ENCODE assay signal across 12 mouse cellular contexts in genomic region chr11:76382711-76383324, GRCm38 (mm10). TPM values are rescaled to one million over a fixed set of nuclear protein-coding genes. Genes with fewer than 3 reads are reported as not detected.
DNase-seq lines count a peak whose midpoint lies in the region; ATAC-seq lines count a peak whose summit lies in the region.
"Had no signal": no experiment of that assay in that cellular context is flagged by ENCODE, and none has a peak within 500 bp of the region (broad histone marks: within the 10 kb centered on the region; RNA-seq: fewer than 3 reads in every experiment).

No protein-coding gene starts in this region.

- no peaks in the 10 kb centered on the region for H3K9me3 ChIP-seq in neural tube, embryonic 15.5 days (replicated peaks)
- H3K9me3 ChIP-seq in intestine, embryonic 14.5 days (ENCODE audit: control insufficient read depth, low read length): no peaks in the 10 kb centered on the region
- H3K9me3 ChIP-seq in midbrain, embryonic 14.5 days (ENCODE audit: control insufficient read depth, low read length): no peaks in the 10 kb centered on the region

- ATAC-seq in neural tube, embryonic 15.5 days (ENCODE audit: low FRiP score): no peak
- no peak for ATAC-seq in intestine, embryonic 14.5 days (replicated peaks; ENCODE audit: low FRiP score, low TSS enrichment, low read depth)
- no peak for ATAC-seq in midbrain, embryonic 14.5 days (ENCODE audit: low FRiP score, low TSS enrichment)

- H3K4me1 ChIP-seq in neural tube, embryonic 15.5 days: peaks cover 27% of the 10 kb centered on the region
- H3K4me1 ChIP-seq in intestine, embryonic 14.5 days (replicated peaks; ENCODE audit: control insufficient read depth, insufficient read depth, low read length): peaks cover 20% of the 10 kb centered on the region
- H3K4me1 ChIP-seq in midbrain, embryonic 14.5 days (ENCODE audit: control insufficient read depth, insufficient read depth, low read length): peaks cover 6% of the 10 kb centered on the region

- H3K36me3 ChIP-seq in neural tube, embryonic 15.5 days: no peaks in the 10 kb centered on the region
- no peaks in the 10 kb centered on the region for H3K36me3 ChIP-seq in intestine, embryonic 14.5 days (ENCODE audit: control insufficient read depth, insufficient read depth, low read length)
- H3K36me3 ChIP-seq in midbrain, embryonic 14.5 days (ENCODE audit: control insufficient read depth, insufficient read depth, low read length): no peaks in the 10 kb centered on the region

- no peak overlapping the region for H3K27ac ChIP-seq in neural tube, embryonic 15.5 days (replicated peaks)
- H3K27ac ChIP-seq in intestine, embryonic 14.5 days (ENCODE audit: low read depth): peak overlapping the region; percentile 82
- 0 out of 2 replicates have a peak overlapping the region, but pooled peaks have one; percentile 49 for H3K27ac ChIP-seq in midbrain, embryonic 14.5 days (replicated peaks; ENCODE audit: low read depth, low read length)

- no peaks in the 10 kb centered on the region for H3K27me3 ChIP-seq in neural tube, embryonic 15.5 days (replicated peaks)
- H3K27me3 ChIP-seq in intestine, embryonic 14.5 days (replicated peaks; ENCODE audit: control insufficient read depth, insufficient read depth, low read length): no peaks in the 10 kb centered on the region
- H3K27me3 ChIP-seq in midbrain, embryonic 14.5 days (ENCODE audit: control insufficient read depth, insufficient read depth, low read length): no peaks in the 10 kb centered on the region

- intact Hi-C loops in heart, postnatal 10 days (cut with DNase I): no loop called here

- DNase-seq in neural tube, embryonic 10.5 days (ENCODE audit: extremely low spot score, low spot score): peak; percentile 32
- DNase-seq in intestine, embryonic 14.5 days (ENCODE audit: low spot score): no peak
- peak; percentile 38 for DNase-seq in midbrain, embryonic 14.5 days
- no peak for DNase-seq in heart, postnatal 10 days
- no peak for DNase-seq in adrenal gland, postnatal 10 days
- DNase-seq in kidney, postnatal 14 days: no peak
- no peak for DNase-seq in kidney, postnatal 36 days
- DNase-seq: cerebellum, adult 8-10 months; heart, postnatal 36 days; lung, embryonic 14.5 days; thymus, postnatal 25 days had no signal

- no peak overlapping the region for H3K4me2 ChIP-seq in neural tube, embryonic 15.5 days
- H3K4me2 ChIP-seq in intestine, embryonic 14.5 days (ENCODE audit: low read length): peak overlapping the region; percentile 2; the same call in 1 of the 2 replicates
- H3K4me2 ChIP-seq in midbrain, embryonic 14.5 days (ENCODE audit: low read length): no peak overlapping the region
- H3K4me2 ChIP-seq: lung, embryonic 14.5 days had no signal

- no peak overlapping the region for H3K4me3 ChIP-seq in neural tube, embryonic 15.5 days (replicated peaks)
- no peak overlapping the region for H3K4me3 ChIP-seq in intestine, embryonic 14.5 days (ENCODE audit: low read depth, low read length)
- no peak overlapping the region for H3K4me3 ChIP-seq in midbrain, embryonic 14.5 days (replicated peaks; ENCODE audit: low read depth, low read length)

- WGBS in neural tube, embryonic 15.5 days: 29% methylated on average over 13 of the region's 13 CpGs
- 38% methylated on average over 13 of the region's 13 CpGs for WGBS in intestine, embryonic 14.5 days
- 14% methylated on average over 13 of the region's 13 CpGs for whole genome bisulfite sequencing in midbrain, embryonic 14.5 days

- no peak overlapping the region for H3K9ac ChIP-seq in neural tube, embryonic 15.5 days (replicated peaks)
- H3K9ac ChIP-seq in intestine, embryonic 14.5 days (ENCODE audit: low read length): no peak overlapping the region
- H3K9ac ChIP-seq in midbrain, embryonic 14.5 days (replicated peaks; ENCODE audit: low read length): no peak overlapping the region
- H3K9ac ChIP-seq: lung, embryonic 14.5 days had no signal

RNA-seq across cellular contexts. Expression of gene Nxn, which starts 16.1 kb away (rescaled TPM):
- polyA plus RNA-seq in neural tube, embryonic 15.5 days (2015; fragmentation: Nextera tagmentation; extraction: Ambion mirVana): 27.3 and 29.8 TPM in 2 replicates
- polyA plus RNA-seq in intestine, embryonic 14.5 days (2014; fragmentation: Nextera tagmentation; extraction: Ambion mirVana): 45.8 and 51.4 TPM in 2 replicates
- 21.9 and 28.2 TPM in 2 replicates for polyA plus RNA-seq in midbrain, embryonic 14.5 days (2014; fragmentation: Nextera tagmentation; extraction: Ambion mirVana)
- total RNA-seq in heart, postnatal 10 days (2021): 10 to 100 TPM; 15.7 to 17.4 TPM
- total RNA-seq in adrenal gland, postnatal 10 days (2021): 10 to 100 TPM; 22.5 to 25.0 TPM

RNA-seq across cellular contexts. Expression of gene Timm22, which starts 23.9 kb away (rescaled TPM):
- 107 and 108 TPM in 2 replicates for polyA plus RNA-seq in neural tube, embryonic 15.5 days (2015; fragmentation: Nextera tagmentation; extraction: Ambion mirVana)
- polyA plus RNA-seq in intestine, embryonic 14.5 days (2014; fragmentation: Nextera tagmentation; extraction: Ambion mirVana): 117 and 119 TPM in 2 replicates
- 111 and 120 TPM in 2 replicates for polyA plus RNA-seq in midbrain, embryonic 14.5 days (2014; fragmentation: Nextera tagmentation; extraction: Ambion mirVana)
- 10 to 100 TPM; 43.4 to 51.7 TPM for total RNA-seq in heart, postnatal 10 days (2021)
- 10 to 100 TPM; 45.2 to 47.5 TPM for total RNA-seq in adrenal gland, postnatal 10 days (2021)

Comparison
In these comparisons a context has a peak if more than half of its experiments do, and no peak if none do; other contexts are left out.
1. DNase-seq: peak in neural tube, embryonic 10.5 days (single experiment) and midbrain, embryonic 14.5 days (single experiment); none in intestine, embryonic 14.5 days (single experiment), heart, postnatal 10 days (0 of 2), adrenal gland, postnatal 10 days (single experiment), kidney, postnatal 14 days (single experiment) and kidney, postnatal 36 days (0 of 2).